Mouse (Mus musculus) testis, adult 2 months (tissue): ENCODE data around the gene Tpm1.

ENCODE experiments used
- CTCF ChIP-seq: fragments of 200-500 bp; IDR thresholded peaks from 2 replicates; pipeline ENCODE4 v1.5.1; 2012; ENCODE audit warnings: low read depth, mild to moderate bottlenecking, inconsistent platforms, low read length, moderate library complexity; ENCODE audit not compliant: control insufficient read depth, insufficient read depth, insufficient replicate concordance
- POLR2A ChIP-seq: fragments of 200-500 bp; IDR thresholded peaks from 2 replicates; pipeline ENCODE4 v1.6.1; 2012; ENCODE audit warnings: low read depth, mild to moderate bottlenecking, inconsistent platforms, low read length, moderate library complexity; ENCODE audit not compliant: control insufficient read depth

DNA sequence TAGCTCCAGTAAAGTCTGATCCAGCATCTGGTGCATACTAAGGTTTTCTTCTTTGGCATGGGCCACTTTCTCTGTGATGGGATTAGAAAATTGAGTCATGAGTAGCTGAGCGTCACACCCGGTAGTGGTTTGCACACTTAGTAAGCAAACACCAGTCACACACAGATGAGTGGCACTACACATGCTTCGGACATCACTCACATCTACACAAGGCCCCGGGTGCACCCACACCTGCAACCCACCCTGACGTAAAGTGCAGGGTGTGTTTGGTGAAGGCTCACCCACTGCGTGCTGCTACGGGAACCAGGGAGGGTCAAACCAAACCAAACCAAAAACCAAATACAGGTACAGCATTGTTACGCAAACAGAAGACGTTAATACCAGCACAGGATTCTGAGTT is 25.8 kb downstream of the Tpm1 start:
- no peak for TF ChIP-seq POLR2A
- TF ChIP-seq CTCF, result no peak
